Mouse (Mus musculus): ENCODE data around the gene Slc5a8.

- no peak for TF ChIP-seq CTCF (IDR thresholded peaks at IDR 0.05; ENCODE audit: low read depth, low read length)
- TF ChIP-seq POLR2A (IDR thresholded peaks at IDR 0.05; ENCODE audit: borderline replicate concordance, low read depth, low read length): no peak
Measured at GRCm38 (mm10) chr10:88885632-88886090, at the start of gene Slc5a8.

Measured in bone marrow macrophage, adult 2 months (primary cell).